Mouse (Mus musculus) embryonic facial prominence, embryonic 13.5 days (tissue): Measurements from ENCODE around the gene Uchl5. TPM values are rescaled to one million over a fixed set of nuclear protein-coding genes. Genes with fewer than 3 reads are reported as not detected.

Experiments
- ATAC-seq: fragments of 200-750 bp; cut with Nextera tagmentation; 2 replicates; pipeline ENCODE4 v1.8.0; 2017; ENCODE audit warnings: low read depth; ENCODE audit not compliant: insufficient number of reproducible peaks, insufficient read depth, low FRiP score, low TSS enrichment
- H3K27ac ChIP-seq: fragments of 300-500 bp; sonication (generic); 2 replicates; pipeline ENCODE4 v1.5.1; 2015; ENCODE audit warnings: moderate library complexity, mild to moderate bottlenecking, inconsistent platforms
- H3K27me3 ChIP-seq: fragments of 300-500 bp; sonication (generic); 2 replicates; pipeline ENCODE4 v1.6.1; 2015; ENCODE audit warnings: mild to moderate bottlenecking, inconsistent platforms
- H3K36me3 ChIP-seq: fragments of 300-500 bp; sonication (generic); 2 replicates; pipeline ENCODE4 v1.6.1; 2015; ENCODE audit warnings: mild to moderate bottlenecking, inconsistent platforms
- H3K4me1 ChIP-seq: fragments of 300-500 bp; sonication (generic); 2 replicates; pipeline ENCODE4 v1.6.1; 2015; ENCODE audit warnings: inconsistent platforms
- H3K4me2 ChIP-seq: fragments of 300-500 bp; sonication (generic); 2 replicates; pipeline ENCODE4 v1.6.1; 2015; ENCODE audit warnings: moderate library complexity, mild to moderate bottlenecking, inconsistent platforms
- H3K4me3 ChIP-seq: fragments of 300-500 bp; sonication (generic); 2 replicates; pipeline ENCODE4 v1.5.1; 2015; ENCODE audit warnings: mild to moderate bottlenecking, inconsistent platforms
- H3K9ac ChIP-seq: fragments of 300-500 bp; sonication (generic); 2 replicates; pipeline ENCODE4 v1.6.1; 2015; ENCODE audit warnings: mild to moderate bottlenecking, inconsistent platforms
- H3K9me3 ChIP-seq: fragments of 300-500 bp; sonication (generic); 2 replicates; pipeline ENCODE4 v1.6.1; 2016; ENCODE audit warnings: inconsistent platforms
- WGBS: fragments of 180-500 bp; shearing (Covaris S2); methylation state at CpG from one replicate; pipeline ENCODE4 v1.1.7; 2015; ENCODE audit warnings: mixed read lengths; 5-methylcytosine and 5-hydroxymethylcytosine counted together
- polyA plus RNA-seq: library from polyadenylated mRNA; unstranded; fragments of >200 nt; fragmentation: Nextera tagmentation; extraction: Ambion mirVana; gene quantifications from 2 replicates; pipeline ENCODE4 v1.2.1, GENCODE M21; 2015

The Uchl5 gene
- polyA plus RNA-seq, 1 experiment from 2014 or later = 90.9 TPM

- WGBS = 84% methylated on average over 10 of the region's 10 CpGs
- Histone ChIP-seq H3K27me3 (no peaks in the 10 kb centered on the region), H3K4me2 (no peak overlapping the region), H3K9ac (no peak overlapping the region), H3K36me3 (peaks cover 49% of the 10 kb centered on the region), H3K9me3 (no peaks in the 10 kb centered on the region), H3K4me3 (no peak overlapping the region), H3K4me1 (no peaks in the 10 kb centered on the region), H3K27ac (no peak overlapping the region)
- ATAC-seq = no peak
These were observed 31.2 kb upstream of the Uchl5 start for GRCm38 (mm10) chr1:143745871-143746270.

- no peaks in the 10 kb centered on the region for H3K4me1 ChIP-seq
These were observed 14.9 kb upstream of the Uchl5 start for GRCm38 (mm10) chr1:143762159-143762558.

GRCm38 (mm10) chr1:143764443-143764842 lies 12.6 kb upstream of the Uchl5 start:
- Histone ChIP-seq H3K9me3 (no peaks in the 10 kb centered on the region), H3K27ac (no peak overlapping the region), H3K27me3 (no peaks in the 10 kb centered on the region), H3K9ac (no peak overlapping the region), H3K4me3 (no peak overlapping the region), H3K4me1 (no peaks in the 10 kb centered on the region), H3K4me2 (no peak overlapping the region), H3K36me3 (peaks cover 53% of the 10 kb centered on the region)
- WGBS = 63% methylated on average over 1 of the region's 1 CpGs
- ATAC-seq = no peak

More at GRCm38 (mm10) chr1:143762159-143762558, 14.9 kb upstream of the Uchl5 start:
- 93% methylated on average over 8 of the region's 8 CpGs for WGBS
- no peak overlapping the region for H3K9ac ChIP-seq
- no peak overlapping the region for H3K27ac ChIP-seq
- no peak overlapping the region for H3K4me2 ChIP-seq
- ATAC-seq = no peak
- H3K36me3 ChIP-seq = peaks cover 74% of the 10 kb centered on the region
- H3K27me3 ChIP-seq = no peaks in the 10 kb centered on the region
- H3K4me3 ChIP-seq = no peak overlapping the region
- no peaks in the 10 kb centered on the region for H3K9me3 ChIP-seq

- no peak for ATAC-seq
- H3K4me1 ChIP-seq = no peaks in the 10 kb centered on the region
- H3K36me3 ChIP-seq = peaks cover 53% of the 10 kb centered on the region
- no peak overlapping the region for H3K4me3 ChIP-seq
- 87% methylated on average over 4 of the region's 4 CpGs for WGBS
- no peaks in the 10 kb centered on the region for H3K27me3 ChIP-seq
- no peak overlapping the region for H3K27ac ChIP-seq
- H3K9ac ChIP-seq = no peak overlapping the region
- H3K4me2 ChIP-seq = no peak overlapping the region
- no peaks in the 10 kb centered on the region for H3K9me3 ChIP-seq
These were observed 11.3 kb upstream of the Uchl5 start for GRCm38 (mm10) chr1:143765801-143766200.

GRCm38 (mm10) chr1:143766238-143766637 lies 10.8 kb upstream of the Uchl5 start:
- no peaks in the 10 kb centered on the region for H3K9me3 ChIP-seq
- no peaks in the 10 kb centered on the region for H3K4me1 ChIP-seq
- ATAC-seq = no peak
- H3K27ac ChIP-seq = no peak overlapping the region
- peaks cover 49% of the 10 kb centered on the region for H3K36me3 ChIP-seq
- no peaks in the 10 kb centered on the region for H3K27me3 ChIP-seq
- no peak overlapping the region for H3K9ac ChIP-seq
- WGBS = 92% methylated on average over 6 of the region's 6 CpGs
- no peak overlapping the region for H3K4me2 ChIP-seq
- H3K4me3 ChIP-seq = no peak overlapping the region

GRCm38 (mm10) chr1:143770444-143771109 lies 6.5 kb upstream of the Uchl5 start:
- WGBS = 63% methylated on average over 20 of the region's 20 CpGs
- no peak for ATAC-seq

GRCm38 (mm10) chr1:143773082-143773481 lies 4.0 kb upstream of the Uchl5 start:
- no peaks in the 10 kb centered on the region for H3K9me3 ChIP-seq
- WGBS = 84% methylated on average over 7 of the region's 7 CpGs
- no peak overlapping the region for H3K4me2 ChIP-seq
- no peak overlapping the region for H3K4me3 ChIP-seq
- H3K4me1 ChIP-seq = peaks cover 4% of the 10 kb centered on the region; the same call in 1 of the 2 replicates
- H3K9ac ChIP-seq = no peak overlapping the region
- H3K27me3 ChIP-seq = no peaks in the 10 kb centered on the region
- no peak overlapping the region for H3K27ac ChIP-seq
- peaks cover 13% of the 10 kb centered on the region for H3K36me3 ChIP-seq
- ATAC-seq = no peak

More at GRCm38 (mm10) chr1:143770444-143771109, 6.5 kb upstream of the Uchl5 start:
- H3K36me3 ChIP-seq = peaks cover 27% of the 10 kb centered on the region
- H3K4me1 ChIP-seq = peaks cover 4% of the 10 kb centered on the region; the same call in 1 of the 2 replicates
- no peak overlapping the region for H3K4me3 ChIP-seq
- no peaks in the 10 kb centered on the region for H3K9me3 ChIP-seq
- H3K27me3 ChIP-seq = no peaks in the 10 kb centered on the region
- no peak overlapping the region for H3K4me2 ChIP-seq
- no peak overlapping the region for H3K27ac ChIP-seq
- no peak overlapping the region for H3K9ac ChIP-seq

GRCm38 (mm10) chr1:143773909-143774308 lies 3.2 kb upstream of the Uchl5 start:
- Histone ChIP-seq H3K4me2 (no peak overlapping the region), H3K27ac (no peak overlapping the region), H3K36me3 (peaks cover 13% of the 10 kb centered on the region), H3K27me3 (no peaks in the 10 kb centered on the region), H3K4me1 (peaks cover 11% of the 10 kb centered on the region), H3K9ac (no peak overlapping the region), H3K4me3 (no peak overlapping the region), H3K9me3 (no peaks in the 10 kb centered on the region)
- ATAC-seq = no peak
- 78% methylated on average over 6 of the region's 6 CpGs for WGBS

GRCm38 (mm10) chr1:143777558-143778218 lies 616 bp downstream of the Uchl5 start:
- H3K4me2 ChIP-seq = peak overlapping the region; percentile 87
- H3K9me3 ChIP-seq = no peaks in the 10 kb centered on the region
- H3K9ac ChIP-seq = peak overlapping the region; percentile 90
- H3K27ac ChIP-seq = peak overlapping the region; percentile 57
- H3K4me1 ChIP-seq = peaks cover 11% of the 10 kb centered on the region
- WGBS = under 1% methylated on average over 39 of the region's 39 CpGs
- ATAC-seq = peak; percentile 28
- no peaks in the 10 kb centered on the region for H3K27me3 ChIP-seq
- no peaks in the 10 kb centered on the region for H3K36me3 ChIP-seq
- H3K4me3 ChIP-seq = peak overlapping the region; percentile 89

- Histone ChIP-seq H3K27me3 (no peaks in the 10 kb centered on the region), H3K9me3 (no peaks in the 10 kb centered on the region), H3K9ac (no peak overlapping the region), H3K4me3 (no peak overlapping the region), H3K36me3 (peaks cover 7% of the 10 kb centered on the region), H3K4me2 (no peak overlapping the region), H3K4me1 (no peaks in the 10 kb centered on the region), H3K27ac (no peak overlapping the region)
- no peak for ATAC-seq
- WGBS = 76% methylated on average over 2 of the region's 2 CpGs
These were observed 11.6 kb downstream of the Uchl5 start for GRCm38 (mm10) chr1:143788584-143789227.

GRCm38 (mm10) chr1:143803537-143803936 lies 26.5 kb downstream of the Uchl5 start:
- no peak for ATAC-seq
- Histone ChIP-seq H3K9ac (no peak overlapping the region), H3K4me3 (no peak overlapping the region), H3K36me3 (peaks cover 13% of the 10 kb centered on the region), H3K9me3 (no peaks in the 10 kb centered on the region), H3K4me1 (no peaks in the 10 kb centered on the region), H3K27me3 (no peaks in the 10 kb centered on the region), H3K27ac (no peak overlapping the region), H3K4me2 (no peak overlapping the region)
- 35% methylated on average over 4 of the region's 4 CpGs for WGBS

- no peak for ATAC-seq
- Histone ChIP-seq H3K9me3 (no peaks in the 10 kb centered on the region), H3K27ac (no peak overlapping the region), H3K27me3 (no peaks in the 10 kb centered on the region), H3K36me3 (peaks cover 8% of the 10 kb centered on the region), H3K9ac (no peak overlapping the region), H3K4me3 (no peak overlapping the region), H3K4me1 (no peaks in the 10 kb centered on the region), H3K4me2 (no peak overlapping the region)
- 89% methylated on average over 6 of the region's 6 CpGs for WGBS
These were observed 32.0 kb downstream of the Uchl5 start for GRCm38 (mm10) chr1:143809062-143809461.
